Mouse (Mus musculus) macrophage (primary cell): ENCODE measurements around the gene Ms4a4a. TPM values are rescaled to one million over a fixed set of nuclear protein-coding genes. Genes with fewer than 3 reads are reported as not detected.
A peak's percentile ranks its signal among the peaks of the same experiment; 100 is the strongest.
"Not testable (repeated sequence)": the region's sequence is repeated elsewhere in the genome, so short reads cannot be mapped to it uniquely, and the experiment has no call there.

Experiments
- H3K27ac ChIP-seq: fragments of 350-480 bp; formaldehyde crosslinking; 2 replicates; pipeline ENCODE4 v1.9.0; 2021
- H3K36me3 ChIP-seq: fragments of 350-480 bp; formaldehyde crosslinking; 2 replicates; pipeline ENCODE4 v1.9.0; 2021; ENCODE audit errors: inconsistent target
- H3K4me3 ChIP-seq: fragments of 350-480 bp; formaldehyde crosslinking; 2 replicates; pipeline ENCODE4 v1.9.0; 2021; ENCODE audit errors: inconsistent target
- H3K79me2 ChIP-seq: fragments of 350-480 bp; formaldehyde crosslinking; 2 replicates; pipeline ENCODE4 v1.9.0; 2021; ENCODE audit errors: inconsistent target
- WGBS: methylation state at CpG from one replicate; pipeline ENCODE4 v1.1.7; 2026; ENCODE audit warnings: inconsistent platforms; ENCODE audit not compliant: missing documents; 5-methylcytosine and 5-hydroxymethylcytosine counted together
- polyA plus RNA-seq: library from polyadenylated mRNA; stranded (reverse); fragments of 250-400 nt; gene quantifications from 3 replicates; pipeline ENCODE4 v1.2.4, GENCODE M21; 2018; ENCODE audit warnings: inconsistent platforms

Ms4a4a gene
- polyA plus RNA-seq, 1 experiment from 2014 or later, result 552 TPM

DNA sequence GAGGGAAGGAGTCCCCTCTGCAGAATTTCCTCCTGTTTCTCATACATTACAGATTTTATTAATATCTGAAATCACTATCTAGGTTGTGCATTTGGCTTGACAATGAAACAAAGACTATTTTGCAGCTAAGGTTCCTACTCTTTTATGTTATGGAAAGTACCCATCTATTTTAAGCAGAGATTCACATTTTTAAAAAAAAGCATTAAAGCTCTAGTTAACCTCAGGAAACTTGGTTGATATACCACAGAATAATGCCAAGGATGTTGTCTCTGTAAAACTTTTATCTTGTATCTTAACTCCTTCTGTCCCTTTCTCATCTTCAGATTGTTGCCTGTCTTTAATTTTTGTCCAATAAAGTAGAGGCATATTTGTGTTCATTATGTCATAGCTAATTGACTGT lies 20.4 kb downstream of the Ms4a4a start:
- Histone ChIP-seq H3K79me2 (no peaks in the 10 kb centered on the region), H3K36me3 (peaks cover 15% of the 10 kb centered on the region; the same call in 1 of the 2 replicates), H3K27ac (no peak overlapping the region), H3K4me3 (no peak overlapping the region)

GRCm38 (mm10) chr19:11404527-11404926 lies 29.2 kb downstream of the Ms4a4a start, which contains the start of gene Ms4a4c:
Gene Ms4a4c (plus strand): TSS chr19:11404770.
- H3K79me2 ChIP-seq, result peaks cover 48% of the 10 kb centered on the region; the same call in 1 of the 2 replicates
- peak within 1 kb of the TSS; percentile 44 for H3K27ac ChIP-seq
- no peak within 1 kb of the TSS for H3K4me3 ChIP-seq
- H3K36me3 ChIP-seq, result no peaks in the 10 kb centered on the region
- WGBS, result 0% methylated on average over 3 of the region's 3 CpGs

GRCm38 (mm10) chr19:11407428-11407827 lies 32.1 kb downstream of the Ms4a4a start:
- Histone ChIP-seq H3K79me2 (peaks cover 77% of the 10 kb centered on the region; the same call in 1 of the 2 replicates), H3K36me3 (no peaks in the 10 kb centered on the region), H3K27ac (no peak overlapping the region), H3K4me3 (no peak overlapping the region)

DNA sequence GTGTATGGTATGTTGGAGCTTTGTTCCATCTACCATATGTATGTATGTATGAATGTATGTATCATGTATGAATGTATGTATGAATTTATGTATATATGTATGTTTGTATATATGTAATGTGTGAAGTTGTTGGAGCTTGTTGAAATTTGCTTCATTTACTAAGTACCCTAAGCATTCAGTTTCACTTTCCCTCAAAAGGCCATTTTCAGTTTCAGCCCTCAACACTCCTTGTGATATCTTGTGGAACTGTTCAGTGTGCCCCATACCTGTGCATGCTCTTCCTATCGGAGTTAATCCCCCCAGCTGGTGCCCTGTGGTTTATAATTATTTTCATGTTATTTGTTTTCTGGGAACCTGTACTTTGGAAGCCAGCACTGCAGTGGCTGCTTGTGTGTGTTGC lies 33.3 kb downstream of the Ms4a4a start:
- Histone ChIP-seq H3K79me2 (peaks cover 88% of the 10 kb centered on the region; the same call in 1 of the 2 replicates), H3K27ac (no peak overlapping the region), H3K4me3 (no peak overlapping the region), H3K36me3 (no peaks in the 10 kb centered on the region)
- WGBS, result 89% methylated on average over 1 of the region's 1 CpGs

DNA sequence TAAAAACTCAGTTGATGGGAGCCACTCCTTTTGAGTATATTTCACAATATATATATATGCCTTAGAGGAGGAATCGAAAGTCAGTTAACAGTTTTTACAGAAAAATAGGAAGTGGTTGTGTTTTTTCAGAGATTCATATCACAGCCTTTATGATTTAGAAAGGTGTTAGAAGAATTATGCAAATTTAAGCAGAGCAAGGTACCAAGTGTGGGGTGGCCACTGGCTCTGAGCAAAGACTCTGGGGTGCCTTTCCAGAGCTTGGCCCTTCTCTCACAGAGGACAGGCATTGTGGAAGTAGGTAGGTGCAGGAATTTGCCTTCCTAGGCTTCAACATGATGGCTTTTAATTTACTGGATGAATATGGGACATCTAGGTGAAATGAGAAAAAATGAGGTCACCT lies 36.3 kb downstream of the Ms4a4a start:
- WGBS, result 0% methylated on average over 1 of the region's 1 CpGs
- H3K27ac ChIP-seq, result peak overlapping the region; percentile 41

DNA sequence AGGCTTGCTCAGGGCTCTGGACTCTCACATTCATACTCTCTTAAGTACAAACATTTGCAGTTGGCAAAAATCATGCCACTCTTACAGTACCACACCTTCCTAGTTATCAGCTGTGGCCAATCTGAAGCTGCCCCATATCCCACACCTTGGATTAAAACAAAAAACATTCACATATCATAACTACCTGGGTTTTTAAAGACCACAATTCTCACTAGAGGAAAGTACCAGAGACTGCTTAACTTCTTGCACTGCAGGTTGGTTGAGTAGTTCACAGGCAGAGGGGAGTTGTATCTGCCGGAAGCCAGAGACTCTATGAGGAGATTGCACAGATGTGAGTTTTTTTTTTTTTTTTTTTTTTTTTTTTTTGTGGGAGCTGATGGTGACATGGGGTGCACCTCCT lies 38.8 kb downstream of the Ms4a4a start:
- Histone ChIP-seq H3K79me2 (peaks cover 51% of the 10 kb centered on the region; the same call in 1 of the 2 replicates), H3K36me3 (peaks cover 32% of the 10 kb centered on the region), H3K4me3 (no peak overlapping the region), H3K27ac (no peak overlapping the region)
- 71% methylated on average over 1 of the region's 1 CpGs for whole genome bisulfite sequencing

More for the DNA sequence above, 36.3 kb downstream of the Ms4a4a start:
- H3K4me3 ChIP-seq, result no peak overlapping the region
- peaks cover 21% of the 10 kb centered on the region for H3K36me3 ChIP-seq
- peaks cover 76% of the 10 kb centered on the region; the same call in 1 of the 2 replicates for H3K79me2 ChIP-seq

- Histone ChIP-seq H3K79me2 (peaks cover 36% of the 10 kb centered on the region; the same call in 1 of the 2 replicates), H3K36me3 (peaks cover 47% of the 10 kb centered on the region), H3K27ac (no peak overlapping the region), H3K4me3 (no peak overlapping the region)
- 100% methylated on average over 3 of the region's 3 CpGs for WGBS
These were observed 40.3 kb downstream of the Ms4a4a start for GRCm38 (mm10) chr19:11415581-11415980.

GRCm38 (mm10) chr19:11418865-11419264 lies 43.5 kb downstream of the Ms4a4a start:
- not testable (repeated sequence) for H3K27ac ChIP-seq, H3K4me3 ChIP-seq, H3K79me2 ChIP-seq
- whole genome bisulfite sequencing, result 80% methylated on average over 1 of the region's 3 CpGs
- H3K36me3 ChIP-seq, result peaks cover 60% of the 10 kb centered on the region

DNA sequence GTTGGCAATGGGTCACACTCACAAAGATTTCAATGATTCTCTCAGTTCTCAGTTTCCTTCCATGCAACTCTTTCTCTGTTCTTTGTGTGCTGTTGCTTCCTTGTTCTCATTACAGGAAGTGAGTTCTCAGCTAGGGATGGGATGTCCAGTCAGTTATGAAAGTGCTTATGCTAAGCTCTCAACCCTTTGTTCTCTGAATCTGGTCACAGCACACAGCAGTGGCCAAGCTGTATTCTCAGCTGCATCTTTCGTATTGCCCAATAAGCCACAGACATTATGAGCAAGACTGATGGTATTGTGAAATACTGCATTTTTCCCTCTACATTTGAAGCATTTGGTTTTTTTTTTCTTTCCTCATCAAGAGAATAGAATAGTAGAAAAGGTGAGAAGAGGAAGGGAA lies 55.9 kb downstream of the Ms4a4a start:
- H3K79me2 ChIP-seq, result not testable (repeated sequence)
- H3K27ac ChIP-seq, result peak overlapping the region; percentile 86
- 0% methylated on average over 1 of the region's 1 CpGs for WGBS

GRCm38 (mm10) chr19:11435058-11435834 lies 59.9 kb downstream of the Ms4a4a start:
- Histone ChIP-seq H3K36me3 (no peaks in the 10 kb centered on the region), H3K4me3 (no peak overlapping the region), H3K27ac (no peak overlapping the region), H3K79me2 (no peaks in the 10 kb centered on the region)
- WGBS, result 91% methylated on average over 4 of the region's 4 CpGs

More for the DNA sequence above, 55.9 kb downstream of the Ms4a4a start:
- H3K36me3 ChIP-seq, H3K4me3 ChIP-seq: not testable (repeated sequence)

Other genes starting within 250 kb of the Ms4a4a start
- not detected in 3 replicates for gene 1700017D01Rik, start 244.6 kb upstream of the Ms4a4a start, polyA plus RNA-seq
- not detected in 3 replicates for gene 1700025F22Rik, start 210.2 kb upstream of the Ms4a4a start, polyA plus RNA-seq
- gene Ms4a13, start 178.8 kb upstream of the Ms4a4a start, polyA plus RNA-seq, result not detected in 3 replicates
- not detected in 3 replicates for gene Ms4a12, start 143.1 kb upstream of the Ms4a4a start, polyA plus RNA-seq
- 0.07 to 0.09 TPM in 2 of 3 replicates, not detected in the other for gene Ms4a1, start 109.3 kb upstream of the Ms4a4a start, polyA plus RNA-seq
- not detected in 3 replicates for gene Ms4a5, start 91.7 kb upstream of the Ms4a4a start, polyA plus RNA-seq
- gene Ms4a14, start 61.1 kb upstream of the Ms4a4a start, polyA plus RNA-seq, result 36.7 to 102 TPM (median 69.8 TPM) in 3 replicates
- gene Ms4a7, start 39.4 kb upstream of the Ms4a4a start, polyA plus RNA-seq, result 1,229 to 1,780 TPM (median 1,290 TPM) in 3 replicates
- 43.4 to 183 TPM (median 71.1 TPM) in 3 replicates for gene Ms4a4c, start 29.2 kb downstream of the Ms4a4a start, polyA plus RNA-seq
- gene Ms4a4b, start 68.0 kb downstream of the Ms4a4a start, polyA plus RNA-seq, result 2.1 to 3.8 TPM (median 3.0 TPM) in 3 replicates
- gene Ms4a6c, start 93.8 kb downstream of the Ms4a4a start, polyA plus RNA-seq, result 546 to 786 TPM (median 561 TPM) in 3 replicates
- 0.80 to 5.0 TPM (median 2.0 TPM) in 3 replicates for gene Gm8369, start 110.4 kb downstream of the Ms4a4a start, polyA plus RNA-seq
- gene Ms4a6b, start 141.0 kb downstream of the Ms4a4a start, polyA plus RNA-seq, result 182 to 404 TPM (median 188 TPM) in 3 replicates
- gene Ms4a4d, start 161.3 kb downstream of the Ms4a4a start, polyA plus RNA-seq, result not detected in 3 replicates
- 381 to 505 TPM (median 445 TPM) in 3 replicates for gene Ms4a6d, start 229.3 kb downstream of the Ms4a4a start, polyA plus RNA-seq
- 0.27 TPM in 1 of 3 replicates, not detected in the others for gene Ms4a2, start 248.2 kb downstream of the Ms4a4a start, polyA plus RNA-seq